Mouse (Mus musculus) bone marrow, adult 2 months (tissue): ENCODE data around the gene Efcab10.

Experiments
- CTCF ChIP-seq: fragments of 200-500 bp; IDR thresholded peaks from 2 replicates; pipeline ENCODE4 v1.5.1; 2011; ENCODE audit warnings: low read length, control low read depth; ENCODE audit not compliant: control insufficient read depth, insufficient read depth
- POLR2A ChIP-seq: fragments of 200-500 bp; IDR thresholded peaks from 2 replicates; pipeline ENCODE4 v1.6.1; 2011; ENCODE audit warnings: low read depth, mild to moderate bottlenecking, control low read depth, low read length, borderline replicate concordance; ENCODE audit not compliant: control insufficient read depth

DNA sequence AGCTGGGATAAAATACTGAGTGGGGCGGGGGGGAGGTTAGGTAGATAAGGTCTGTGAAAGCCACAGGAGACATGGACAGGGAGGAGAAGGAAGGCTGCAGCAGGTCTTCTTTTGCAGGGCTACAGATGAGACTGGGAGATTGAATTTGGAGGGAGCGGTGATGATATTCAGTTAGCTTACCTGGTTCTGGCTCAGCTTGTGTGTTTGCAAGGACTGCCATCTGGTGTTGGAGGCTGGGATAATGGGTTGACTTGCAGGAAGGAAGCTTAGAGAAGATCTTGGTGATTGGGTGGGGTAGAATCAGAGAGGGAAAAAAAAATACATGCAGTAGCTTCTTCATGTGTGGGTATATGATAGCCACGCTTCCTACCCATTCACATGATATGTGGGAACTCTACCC lies 29.7 kb downstream of the Efcab10 start:
- TF ChIP-seq POLR2A (no peak), CTCF (peak; percentile 29; the same call in 1 of the 2 replicates)
